Mouse (Mus musculus): ENCODE data around the gene Zfp280b. TPM values are rescaled to one million over a fixed set of nuclear protein-coding genes. Genes with fewer than 3 reads are reported as not detected.
"Not testable (repeated sequence)": the region's sequence is repeated elsewhere in the genome, so short reads cannot be mapped to it uniquely, and the experiment has no call there.

Zfp280b gene
- 18.6 and 18.9 TPM in 2 replicates for polyA plus RNA-seq (2015; fragmentation: Nextera tagmentation; extraction: Ambion mirVana)

DNA sequence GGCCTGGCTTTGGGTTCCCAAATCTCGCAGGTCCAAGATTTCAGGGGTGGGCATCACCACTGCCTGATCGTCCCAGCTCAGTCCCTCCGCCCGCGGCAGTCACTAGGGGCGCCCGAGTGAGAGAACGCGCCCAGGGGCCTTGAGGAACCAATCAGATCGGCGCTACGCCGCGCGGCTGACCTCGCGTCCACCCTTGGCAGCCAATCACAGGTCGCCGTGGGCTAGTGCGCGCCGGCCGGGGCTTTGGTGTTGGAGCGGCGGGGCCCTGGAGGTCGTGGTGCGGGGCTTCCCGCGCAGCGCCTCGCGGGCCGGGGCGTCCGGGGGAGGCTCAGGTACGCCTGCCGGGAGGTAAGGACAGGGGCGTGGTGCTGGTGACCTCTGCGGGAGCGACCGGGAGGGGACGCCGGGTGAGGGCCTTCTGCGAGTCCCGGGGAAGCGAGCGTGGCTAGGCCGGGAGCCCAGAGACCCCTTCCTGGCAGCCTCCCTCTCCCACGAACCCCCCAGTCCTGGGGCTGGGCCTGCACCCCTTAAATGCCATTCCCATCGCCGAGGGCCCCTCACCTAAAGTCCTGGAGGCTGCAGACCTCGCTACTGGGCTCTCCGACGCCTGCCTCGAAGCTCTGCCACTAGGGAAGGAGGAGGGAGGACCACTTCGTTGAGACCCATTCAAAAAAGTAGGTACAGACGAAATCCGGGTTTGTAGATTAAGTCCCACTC, at the start of gene Zfp280b:
Gene Zfp280b, plus strand, starts transcription at position 249 of the 717 bp plus-strand sequence.
- 0 out of 2 replicates have a peak, but pooled peaks cover 3% of the 10 kb centered on the region for H3K4me1 ChIP-seq (replicated peaks)
- H3K9me3 ChIP-seq = no peaks in the 10 kb centered on the region
- peak within 1 kb of the TSS; percentile 81 for H3K4me3 ChIP-seq (replicated peaks)
- peak; percentile 99 for ATAC-seq
- H3K27ac ChIP-seq = peak within 1 kb of the TSS; percentile 77
- no peaks in the 10 kb centered on the region for H3K27me3 ChIP-seq (replicated peaks)
- H3K9ac ChIP-seq = peak within 1 kb of the TSS; percentile 95
- H3K4me2 ChIP-seq (replicated peaks) = peak within 1 kb of the TSS; percentile 73
- H3K36me3 ChIP-seq = peaks cover 5% of the 10 kb centered on the region; the same call in 1 of the 2 replicates
- under 1% methylated on average over 53 of the region's 58 CpGs for WGBS

DNA sequence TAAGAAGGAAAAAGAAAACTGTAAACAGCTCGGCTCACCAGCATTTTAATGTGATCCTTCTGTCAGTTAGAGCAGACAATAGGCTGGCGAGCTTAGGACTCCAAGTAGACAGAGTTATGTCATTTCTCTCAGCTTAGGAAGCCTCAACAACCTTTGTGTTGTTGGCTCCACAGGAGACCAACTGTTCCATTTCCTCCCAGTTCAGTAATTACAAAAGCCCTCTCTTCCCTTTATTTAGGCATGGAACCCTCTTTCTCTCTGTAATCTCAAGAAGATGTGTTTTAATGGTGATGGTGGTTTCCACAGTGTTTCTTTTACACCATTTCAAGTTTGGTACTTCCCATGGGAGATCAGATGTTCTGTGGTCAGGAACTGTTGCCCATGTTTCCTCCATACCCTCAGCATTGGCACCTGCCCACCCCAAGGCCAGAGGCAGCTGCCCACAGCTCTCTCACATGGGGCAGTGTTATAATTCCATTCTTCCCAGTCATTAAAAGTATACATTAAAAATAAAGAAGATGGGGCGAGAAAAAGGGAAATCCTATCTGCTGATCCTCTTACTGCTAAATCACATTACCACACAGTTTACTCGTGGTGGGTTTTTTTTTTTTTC, 41.9 kb upstream of the Zfp280b start:
- Histone ChIP-seq H3K9me3 (no peaks in the 10 kb centered on the region), H3K9ac (no peak overlapping the region), H3K4me2 (replicated peaks) (no peak overlapping the region), H3K4me3 (replicated peaks) (no peak overlapping the region), H3K36me3 (no peaks in the 10 kb centered on the region), H3K4me1 (replicated peaks) (no peaks in the 10 kb centered on the region), H3K27ac (no peak overlapping the region), H3K27me3 (replicated peaks) (no peaks in the 10 kb centered on the region)
- ATAC-seq = no peak
- WGBS = 84% methylated on average over 4 of the region's 4 CpGs

DNA sequence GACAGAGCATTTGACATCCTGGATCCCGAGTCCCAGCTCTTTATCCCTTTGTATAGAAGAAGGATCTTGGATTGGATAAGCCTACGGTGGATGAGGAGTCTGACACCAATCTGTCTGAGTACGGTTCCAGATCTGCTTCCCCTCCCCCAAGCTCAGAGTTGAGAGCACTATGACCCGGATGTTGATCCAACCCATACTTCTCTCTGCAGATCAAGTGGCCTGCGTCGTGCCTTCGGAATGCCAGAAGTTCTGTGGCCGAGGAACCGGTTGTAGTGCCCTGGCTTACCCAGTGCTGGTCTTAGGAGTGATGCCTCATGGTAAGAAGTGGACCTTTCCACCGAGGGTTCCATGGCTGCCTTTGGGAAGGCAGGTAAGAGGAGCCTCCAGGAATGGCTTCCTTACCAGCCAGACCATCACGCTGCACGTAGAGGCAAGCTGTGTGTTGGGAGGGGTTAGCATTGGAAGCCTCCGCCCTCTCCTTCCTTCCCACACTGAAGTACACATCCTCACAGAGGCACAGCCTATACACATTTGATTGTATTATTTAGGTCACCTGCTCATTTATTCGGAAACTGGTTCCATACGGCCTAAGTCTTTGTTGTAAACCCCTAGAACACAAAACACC, 38.7 kb upstream of the Zfp280b start:
- Histone ChIP-seq H3K9me3 (no peaks in the 10 kb centered on the region), H3K27me3 (replicated peaks) (no peaks in the 10 kb centered on the region), H3K27ac (no peak overlapping the region), H3K4me1 (replicated peaks) (no peaks in the 10 kb centered on the region), H3K4me2 (replicated peaks) (no peak overlapping the region), H3K9ac (no peak overlapping the region), H3K4me3 (replicated peaks) (no peak overlapping the region), H3K36me3 (no peaks in the 10 kb centered on the region)
- 82% methylated on average over 15 of the region's 15 CpGs for WGBS
- ATAC-seq = no peak

DNA sequence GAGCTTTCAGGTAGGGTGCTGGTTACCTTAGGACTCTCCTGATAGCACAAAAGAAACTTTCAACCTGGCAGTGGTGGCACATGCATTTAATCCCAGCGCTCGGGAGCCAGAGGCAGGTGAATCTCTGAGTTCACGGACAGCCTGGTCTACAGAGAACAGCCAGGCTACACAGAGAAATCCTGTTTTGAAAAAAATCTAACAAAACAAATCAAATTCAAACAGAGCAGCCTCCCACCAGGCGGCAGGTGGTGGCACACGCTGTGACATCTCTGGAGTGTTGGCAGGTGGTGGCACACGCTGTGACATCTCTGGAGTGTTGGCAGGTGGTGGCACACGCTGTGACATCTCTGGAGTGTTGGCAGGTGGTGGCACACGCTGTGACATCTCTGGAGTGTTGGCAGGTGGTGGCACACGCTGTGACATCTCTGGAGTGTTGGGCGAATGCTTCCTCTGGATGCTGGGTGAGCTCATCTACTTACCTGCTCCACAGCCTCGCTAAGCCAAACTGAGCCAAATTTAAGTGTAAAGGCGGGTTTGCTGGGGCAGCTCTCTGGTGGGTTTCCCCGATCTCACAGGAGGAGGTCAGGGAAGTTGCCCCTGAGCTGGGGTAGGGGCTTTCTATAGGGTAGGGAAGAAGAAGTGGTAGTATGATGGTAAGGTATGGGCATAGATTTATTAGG, 37.8 kb upstream of the Zfp280b start:
- 81% methylated on average over 13 of the region's 13 CpGs for WGBS
- ATAC-seq, H3K36me3 ChIP-seq: not testable (repeated sequence)

DNA sequence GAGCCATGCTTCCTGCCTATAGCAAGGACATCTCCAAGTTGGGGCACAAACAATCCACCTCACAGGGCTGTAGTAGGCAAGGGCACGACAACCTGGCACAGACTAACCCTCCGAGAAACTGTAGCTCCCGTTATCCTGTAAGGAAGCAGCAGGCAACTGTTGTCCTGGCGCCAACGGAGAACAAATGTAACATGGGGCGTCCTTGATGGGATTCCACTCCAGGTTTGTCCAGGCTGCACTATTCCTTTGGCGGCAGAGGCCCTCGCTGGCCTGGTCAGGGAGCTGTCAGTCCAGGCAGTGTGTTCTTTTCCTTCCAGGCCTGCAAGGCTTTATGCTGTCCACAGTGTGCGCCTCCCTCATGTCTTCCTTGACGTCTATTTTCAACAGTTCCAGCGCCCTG, 37.0 kb upstream of the Zfp280b start:
- Histone ChIP-seq H3K4me3 (replicated peaks) (no peak overlapping the region), H3K27ac (no peak overlapping the region), H3K36me3 (no peaks in the 10 kb centered on the region), H3K4me1 (replicated peaks) (no peaks in the 10 kb centered on the region), H3K27me3 (replicated peaks) (no peaks in the 10 kb centered on the region), H3K9ac (no peak overlapping the region), H3K4me2 (replicated peaks) (no peak overlapping the region), H3K9me3 (no peaks in the 10 kb centered on the region)
- WGBS = 89% methylated on average over 11 of the region's 11 CpGs
- ATAC-seq = no peak

More for the DNA sequence above, 37.8 kb upstream of the Zfp280b start:
- not testable (repeated sequence) for H3K9ac ChIP-seq; H3K4me1 ChIP-seq (replicated peaks); H3K27ac ChIP-seq; H3K4me3 ChIP-seq (replicated peaks); H3K4me2 ChIP-seq (replicated peaks); H3K27me3 ChIP-seq (replicated peaks); H3K9me3 ChIP-seq

DNA sequence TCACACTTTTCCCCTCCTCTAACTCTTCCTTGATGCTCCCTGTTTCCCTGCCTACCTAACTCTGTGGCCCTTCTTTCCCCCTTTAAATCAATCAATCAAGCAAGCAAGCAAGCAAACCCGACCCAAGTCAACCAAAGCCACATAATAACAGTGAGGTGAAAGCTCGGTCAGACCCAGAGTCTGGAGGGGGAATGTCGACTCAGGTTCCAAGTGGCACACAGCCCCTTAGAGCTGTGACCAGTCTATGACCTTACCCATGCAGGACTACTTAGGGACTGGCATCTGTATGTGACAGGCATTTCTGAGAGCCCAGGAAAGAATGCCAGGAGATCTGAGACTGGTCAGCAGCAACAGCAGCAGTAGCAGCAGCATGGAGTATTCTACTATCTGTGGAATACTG, 36.1 kb upstream of the Zfp280b start:
- H3K27me3 ChIP-seq (replicated peaks) = no peaks in the 10 kb centered on the region
- no peak overlapping the region for H3K27ac ChIP-seq
- H3K9ac ChIP-seq = no peak overlapping the region
- H3K4me2 ChIP-seq (replicated peaks) = no peak overlapping the region
- H3K36me3 ChIP-seq = no peaks in the 10 kb centered on the region
- 24% methylated on average over 3 of the region's 3 CpGs for WGBS
- H3K9me3 ChIP-seq = no peaks in the 10 kb centered on the region
- no peaks in the 10 kb centered on the region for H3K4me1 ChIP-seq (replicated peaks)
- H3K4me3 ChIP-seq (replicated peaks) = no peak overlapping the region
- ATAC-seq = no peak

DNA sequence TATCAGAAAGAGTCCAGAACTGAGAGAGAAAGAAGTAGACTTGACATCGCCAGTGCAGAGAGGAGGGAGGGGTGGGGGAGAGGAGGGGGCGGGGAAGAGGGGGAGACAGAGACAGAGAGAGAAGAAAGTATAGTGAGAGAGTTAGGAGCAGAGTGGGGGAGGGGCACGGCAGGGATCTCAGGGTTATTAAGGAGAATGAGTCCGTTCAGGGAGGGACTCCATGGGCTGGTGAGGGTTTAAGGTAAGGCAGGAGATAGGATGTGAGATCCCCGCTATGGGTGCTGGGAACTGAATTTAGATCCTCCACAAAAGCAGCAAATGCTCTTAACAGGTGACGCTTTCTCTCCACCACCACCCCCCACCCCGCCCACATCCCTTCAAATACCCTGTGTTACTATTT, 31.3 kb upstream of the Zfp280b start:
- Histone ChIP-seq H3K36me3 (no peaks in the 10 kb centered on the region), H3K4me3 (replicated peaks) (no peak overlapping the region), H3K9me3 (no peaks in the 10 kb centered on the region), H3K27me3 (replicated peaks) (no peaks in the 10 kb centered on the region), H3K27ac (no peak overlapping the region), H3K4me1 (replicated peaks) (no peaks in the 10 kb centered on the region), H3K9ac (no peak overlapping the region), H3K4me2 (replicated peaks) (no peak overlapping the region)
- ATAC-seq = no peak
- 39% methylated on average over 6 of the region's 7 CpGs for WGBS

DNA sequence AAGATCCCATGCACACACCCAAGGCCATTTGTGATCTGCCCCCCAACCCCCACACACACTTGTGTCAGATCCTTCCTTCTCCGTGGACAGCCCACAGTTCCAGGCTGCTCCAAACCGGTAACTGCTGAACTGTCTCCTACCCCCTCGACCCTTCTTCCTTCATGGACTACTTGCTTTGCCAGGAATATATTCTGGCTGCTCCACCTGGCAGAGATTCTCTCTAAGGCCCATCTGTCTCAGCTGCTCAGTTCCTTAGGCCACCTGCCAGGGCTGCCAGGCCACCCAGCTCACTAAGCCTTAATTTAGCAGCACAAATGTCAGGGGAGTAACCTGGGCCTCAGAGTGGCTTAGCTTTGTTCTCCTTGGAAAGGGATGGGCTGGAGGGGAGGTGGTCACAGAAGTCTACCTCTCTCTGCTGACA, 30.3 kb upstream of the Zfp280b start:
- Histone ChIP-seq H3K4me1 (replicated peaks) (no peaks in the 10 kb centered on the region), H3K4me3 (replicated peaks) (no peak overlapping the region), H3K9ac (no peak overlapping the region), H3K27ac (no peak overlapping the region), H3K4me2 (replicated peaks) (no peak overlapping the region), H3K36me3 (no peaks in the 10 kb centered on the region), H3K27me3 (replicated peaks) (no peaks in the 10 kb centered on the region), H3K9me3 (no peaks in the 10 kb centered on the region)
- ATAC-seq = no peak
- 36% methylated on average over 3 of the region's 3 CpGs for WGBS

DNA sequence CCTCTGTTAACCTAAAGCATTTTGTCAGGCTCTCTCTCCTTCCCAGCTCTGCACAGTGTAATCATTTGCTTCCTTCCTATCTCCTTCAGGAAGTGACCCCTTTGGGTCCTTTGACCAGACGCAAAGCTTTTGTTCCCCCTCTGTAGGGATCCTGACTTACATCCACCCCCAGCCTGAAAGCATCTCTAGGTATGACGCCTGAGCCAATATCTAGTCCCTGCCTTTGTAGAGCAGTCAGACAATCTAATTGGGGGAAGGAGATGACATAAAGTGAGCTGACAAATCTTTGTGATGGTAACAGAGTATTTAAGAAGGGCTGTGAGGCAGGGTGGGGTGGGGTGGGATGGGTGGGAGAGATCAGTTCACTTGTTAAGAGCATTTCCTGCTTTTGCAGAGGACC, 29.8 kb upstream of the Zfp280b start:
- Histone ChIP-seq H3K27ac (no peak overlapping the region), H3K36me3 (no peaks in the 10 kb centered on the region), H3K4me3 (replicated peaks) (no peak overlapping the region), H3K4me1 (replicated peaks) (no peaks in the 10 kb centered on the region), H3K9ac (no peak overlapping the region), H3K4me2 (replicated peaks) (no peak overlapping the region), H3K27me3 (replicated peaks) (no peaks in the 10 kb centered on the region), H3K9me3 (no peaks in the 10 kb centered on the region)
- WGBS = 56% methylated on average over 2 of the region's 2 CpGs
- no peak for ATAC-seq

DNA sequence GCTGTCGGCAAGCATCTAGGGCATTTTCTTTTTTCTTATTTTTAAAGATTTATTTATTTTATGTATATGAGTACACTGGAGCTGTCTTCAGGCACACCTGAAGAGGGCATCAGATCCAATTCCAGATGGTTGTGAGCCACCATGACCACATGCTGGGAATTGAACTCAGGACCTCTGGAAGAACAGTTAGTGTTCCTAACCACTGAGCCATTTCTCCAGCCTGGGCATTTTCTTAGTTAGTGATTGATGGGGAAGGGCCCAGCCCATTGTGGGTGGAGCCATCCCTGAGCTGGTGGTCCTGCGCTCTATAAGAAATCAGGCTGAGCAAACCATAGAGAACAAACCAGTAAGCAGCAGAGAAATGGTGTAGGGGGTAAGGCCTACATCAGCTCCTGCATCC, 29.2 kb upstream of the Zfp280b start:
- WGBS = 93% methylated on average over 2 of the region's 2 CpGs
- no peaks in the 10 kb centered on the region for H3K27me3 ChIP-seq (replicated peaks)
- H3K9me3 ChIP-seq = no peaks in the 10 kb centered on the region
- H3K4me2 ChIP-seq (replicated peaks) = no peak overlapping the region
- H3K9ac ChIP-seq = no peak overlapping the region
- no peak for ATAC-seq
- no peaks in the 10 kb centered on the region for H3K4me1 ChIP-seq (replicated peaks)
- H3K4me3 ChIP-seq (replicated peaks) = no peak overlapping the region
- no peaks in the 10 kb centered on the region for H3K36me3 ChIP-seq
- H3K27ac ChIP-seq = no peak overlapping the region

DNA sequence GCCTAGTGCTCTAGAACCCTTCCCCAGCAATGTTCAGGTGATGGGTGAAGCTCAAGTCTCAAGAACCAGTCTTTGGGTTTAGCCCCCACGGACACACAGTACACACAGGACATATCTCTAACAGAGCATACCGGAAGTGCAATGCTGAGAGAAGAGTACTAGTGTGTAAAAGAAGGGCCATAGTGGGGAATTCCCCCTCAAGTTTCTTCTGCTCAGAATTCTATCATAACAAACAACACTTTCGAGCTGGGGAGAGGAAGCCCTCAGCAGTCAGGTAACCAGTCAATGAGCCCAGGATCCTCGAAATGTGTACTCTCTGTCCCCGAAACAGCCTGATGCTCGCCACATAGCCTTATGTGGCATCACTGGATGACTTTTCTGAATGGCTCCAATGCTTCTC, 26.1 kb upstream of the Zfp280b start:
- no peak for ATAC-seq
- no peak overlapping the region for H3K27ac ChIP-seq
- no peaks in the 10 kb centered on the region for H3K36me3 ChIP-seq
- H3K9me3 ChIP-seq = no peaks in the 10 kb centered on the region
- no peaks in the 10 kb centered on the region for H3K4me1 ChIP-seq (replicated peaks)
- no peak overlapping the region for H3K9ac ChIP-seq
- no peaks in the 10 kb centered on the region for H3K27me3 ChIP-seq (replicated peaks)
- 87% methylated on average over 6 of the region's 6 CpGs for WGBS
- no peak overlapping the region for H3K4me3 ChIP-seq (replicated peaks)
- no peak overlapping the region for H3K4me2 ChIP-seq (replicated peaks)

DNA sequence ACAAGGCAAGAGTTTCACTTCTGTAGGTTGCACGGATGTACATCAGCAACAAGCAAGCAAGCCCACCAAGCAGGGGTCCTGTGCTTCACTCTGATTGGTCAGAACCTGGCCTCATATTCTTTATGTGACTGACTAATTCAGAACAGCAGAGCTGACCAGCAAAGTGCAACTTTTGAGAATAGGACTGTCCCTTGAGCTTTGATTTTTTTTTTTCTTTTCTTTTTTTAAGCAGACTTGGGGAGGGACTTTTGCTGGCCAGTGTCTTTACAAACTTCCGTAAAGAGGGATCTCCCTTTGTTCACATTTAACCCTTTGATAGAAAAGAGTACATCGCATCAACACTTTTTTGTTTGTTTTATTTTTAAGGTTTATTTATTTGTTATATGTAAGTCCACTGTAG, 22.6 kb upstream of the Zfp280b start:
- no peak overlapping the region for H3K4me3 ChIP-seq (replicated peaks)
- ATAC-seq = no peak
- H3K4me1 ChIP-seq (replicated peaks) = no peaks in the 10 kb centered on the region
- 71% methylated on average over 3 of the region's 3 CpGs for WGBS
- no peak overlapping the region for H3K27ac ChIP-seq
- no peaks in the 10 kb centered on the region for H3K27me3 ChIP-seq (replicated peaks)
- no peak overlapping the region for H3K9ac ChIP-seq
- no peaks in the 10 kb centered on the region for H3K9me3 ChIP-seq
- H3K4me2 ChIP-seq (replicated peaks) = no peak overlapping the region
- no peaks in the 10 kb centered on the region for H3K36me3 ChIP-seq
